Mouse (Mus musculus) B cell, adult 2 months (primary cell): Measurements from ENCODE around the gene Pkp4.

Experiments used
- DNase-seq, 2 experiments: peaks; one replicate each; pipeline ENCODE4 v3.0.0; 2022

The Pkp4 gene

GRCm38 (mm10) chr2:59160605-59160963 lies at the start of gene Pkp4, which contains the start of gene Ccdc148:
Gene Pkp4 (plus strand): TSS chr2:59160850.
Gene Ccdc148 (minus strand): TSS chr2:59160683.
- DNase-seq: peak; percentile 85 to 86

GRCm38 (mm10) chr2:59129023-59129422 lies 31.6 kb upstream of the Pkp4 start:
- DNase-seq: no peak

- DNase-seq: no peak
Observed at GRCm38 (mm10) chr2:59129821-59130220, 30.8 kb upstream of the Pkp4 start.

GRCm38 (mm10) chr2:59131044-59131443 lies 29.6 kb upstream of the Pkp4 start:
- no peak for DNase-seq

GRCm38 (mm10) chr2:59155428-59155827 lies 5.2 kb upstream of the Pkp4 start:
- no peak for DNase-seq

GRCm38 (mm10) chr2:59158117-59158516 lies 2.5 kb upstream of the Pkp4 start:
- DNase-seq: no peak

- DNase-seq: peak in 1 of 2 experiments; percentile 3
Observed at GRCm38 (mm10) chr2:59159961-59160604, 567 bp upstream of the Pkp4 start.

- peak; percentile 17 to 34 for DNase-seq
Observed at GRCm38 (mm10) chr2:59161021-59161440, 381 bp downstream of the Pkp4 start.

- peak; percentile 42 to 52 for DNase-seq
Observed at GRCm38 (mm10) chr2:59161441-59162284, 1.0 kb downstream of the Pkp4 start.

GRCm38 (mm10) chr2:59162285-59162600 lies 1.6 kb downstream of the Pkp4 start:
- no peak for DNase-seq

- DNase-seq: no peak
Observed at GRCm38 (mm10) chr2:59166976-59167375, 6.3 kb downstream of the Pkp4 start.

- DNase-seq: no peak
Observed at GRCm38 (mm10) chr2:59167830-59168229, 7.2 kb downstream of the Pkp4 start.

- DNase-seq: no peak
Observed at GRCm38 (mm10) chr2:59169572-59170207, 9.0 kb downstream of the Pkp4 start.

- DNase-seq: no peak
Observed at GRCm38 (mm10) chr2:59170208-59170589, 9.5 kb downstream of the Pkp4 start.

- DNase-seq: no peak
Observed at GRCm38 (mm10) chr2:59170593-59170992, 9.9 kb downstream of the Pkp4 start.

- no peak for DNase-seq
Observed at GRCm38 (mm10) chr2:59171533-59171932, 10.9 kb downstream of the Pkp4 start.

- DNase-seq: no peak
Observed at GRCm38 (mm10) chr2:59175926-59176325, 15.3 kb downstream of the Pkp4 start.

GRCm38 (mm10) chr2:59178191-59178590 lies 17.5 kb downstream of the Pkp4 start:
- no peak for DNase-seq

- DNase-seq: no peak
Observed at GRCm38 (mm10) chr2:59178960-59179359, 18.3 kb downstream of the Pkp4 start.

- no peak for DNase-seq
Observed at GRCm38 (mm10) chr2:59179487-59179886, 18.8 kb downstream of the Pkp4 start.

GRCm38 (mm10) chr2:59181321-59182113 lies 20.9 kb downstream of the Pkp4 start:
- DNase-seq: no peak

- no peak for DNase-seq
Observed at GRCm38 (mm10) chr2:59183541-59183940, 22.9 kb downstream of the Pkp4 start.
